Mouse (Mus musculus) midbrain, embryonic 15.5 days (tissue): ENCODE results near the gene Lmtk2. TPM values are rescaled to one million over a fixed set of nuclear protein-coding genes. Genes with fewer than 3 reads are reported as not detected.
A peak's percentile ranks its signal among the peaks of the same experiment; 100 is the strongest.

Source experiments
- ATAC-seq: fragments of 200-750 bp; cut with Nextera tagmentation; replicated peaks from 2 replicates; pipeline ENCODE4 v1.8.0; 2017; ENCODE audit warnings: moderate TSS enrichment
- H3K27ac ChIP-seq: fragments of 300-500 bp; sonication (generic); 2 replicates; pipeline ENCODE4 v1.5.1; 2015; ENCODE audit warnings: mild to moderate bottlenecking, inconsistent platforms
- H3K27me3 ChIP-seq: fragments of 300-500 bp; sonication (generic); replicated peaks from 2 replicates; pipeline ENCODE4 v1.6.1; 2015; ENCODE audit warnings: inconsistent platforms
- H3K36me3 ChIP-seq: fragments of 300-500 bp; sonication (generic); replicated peaks from 2 replicates; pipeline ENCODE4 v1.6.1; 2015; ENCODE audit warnings: inconsistent platforms
- H3K4me1 ChIP-seq: fragments of 300-500 bp; sonication (generic); 2 replicates; pipeline ENCODE4 v1.6.1; 2015; ENCODE audit warnings: inconsistent platforms
- H3K4me2 ChIP-seq: fragments of 300-500 bp; sonication (generic); 2 replicates; pipeline ENCODE4 v1.6.1; 2015; ENCODE audit warnings: inconsistent platforms, mild to moderate bottlenecking, moderate library complexity
- H3K4me3 ChIP-seq: fragments of 300-500 bp; sonication (generic); 2 replicates; pipeline ENCODE4 v1.5.1; 2015; ENCODE audit warnings: mild to moderate bottlenecking, inconsistent platforms
- H3K9ac ChIP-seq: fragments of 300-500 bp; sonication (generic); 2 replicates; pipeline ENCODE4 v1.6.1; 2015; ENCODE audit warnings: mild to moderate bottlenecking, inconsistent platforms
- H3K9me3 ChIP-seq: fragments of 300-500 bp; sonication (generic); 2 replicates; pipeline ENCODE4 v1.6.1; 2016; ENCODE audit warnings: inconsistent platforms
- WGBS: fragments of 180-500 bp; shearing (Covaris S2); methylation state at CpG from one replicate; pipeline ENCODE4 v1.1.7; 2015; ENCODE audit warnings: mixed read lengths; 5-methylcytosine and 5-hydroxymethylcytosine counted together
- polyA plus RNA-seq: library from polyadenylated mRNA; unstranded; fragments of >200 nt; fragmentation: Nextera tagmentation; extraction: Ambion mirVana; gene quantifications from 2 replicates; pipeline ENCODE4 v1.2.1, GENCODE M21; 2015

Lmtk2 gene
- polyA plus RNA-seq, 1 experiment from 2014 or later, result 10.4 TPM

GRCm38 (mm10) chr5:144204911-144205310 is 104.7 kb downstream of the Lmtk2 start:
- no peak overlapping the region for H3K9ac ChIP-seq
- no peak overlapping the region for H3K27ac ChIP-seq
- WGBS, result 53% methylated on average over 10 of the region's 10 CpGs
- H3K4me1 ChIP-seq, result no peaks in the 10 kb centered on the region
- H3K4me3 ChIP-seq, result no peak overlapping the region
- H3K4me2 ChIP-seq, result no peak overlapping the region
- H3K36me3 ChIP-seq, result peaks cover 30% of the 10 kb centered on the region
- no peaks in the 10 kb centered on the region for H3K9me3 ChIP-seq
- no peaks in the 10 kb centered on the region for H3K27me3 ChIP-seq
- ATAC-seq, result no peak

DNA sequence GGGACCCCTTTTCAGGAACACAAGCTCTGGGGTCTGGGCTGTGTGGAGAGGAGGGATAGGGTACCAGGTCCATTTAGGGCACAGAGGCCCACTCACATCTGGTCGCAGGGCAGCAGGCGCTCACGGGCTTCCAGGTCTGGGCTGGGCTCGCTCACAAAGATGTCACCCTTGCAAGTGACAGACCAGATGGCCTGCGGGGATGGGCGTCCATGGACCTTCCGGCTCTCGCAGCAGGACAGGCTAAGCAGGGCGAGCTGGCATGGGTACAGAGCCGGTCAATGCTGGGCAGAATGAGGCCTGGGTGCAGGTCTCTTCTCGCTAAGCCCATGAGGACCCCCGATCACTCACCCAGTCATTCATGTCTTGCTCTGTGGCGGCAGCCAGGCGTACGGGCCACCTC is 105.8 kb downstream of the Lmtk2 start:
- Histone ChIP-seq H3K9ac (no peak overlapping the region), H3K4me3 (no peak overlapping the region), H3K36me3 (peaks cover 37% of the 10 kb centered on the region), H3K9me3 (no peaks in the 10 kb centered on the region), H3K4me1 (no peaks in the 10 kb centered on the region), H3K27me3 (no peaks in the 10 kb centered on the region), H3K27ac (no peak overlapping the region), H3K4me2 (no peak overlapping the region)
- no peak for ATAC-seq
- WGBS, result 95% methylated on average over 15 of the region's 15 CpGs

DNA sequence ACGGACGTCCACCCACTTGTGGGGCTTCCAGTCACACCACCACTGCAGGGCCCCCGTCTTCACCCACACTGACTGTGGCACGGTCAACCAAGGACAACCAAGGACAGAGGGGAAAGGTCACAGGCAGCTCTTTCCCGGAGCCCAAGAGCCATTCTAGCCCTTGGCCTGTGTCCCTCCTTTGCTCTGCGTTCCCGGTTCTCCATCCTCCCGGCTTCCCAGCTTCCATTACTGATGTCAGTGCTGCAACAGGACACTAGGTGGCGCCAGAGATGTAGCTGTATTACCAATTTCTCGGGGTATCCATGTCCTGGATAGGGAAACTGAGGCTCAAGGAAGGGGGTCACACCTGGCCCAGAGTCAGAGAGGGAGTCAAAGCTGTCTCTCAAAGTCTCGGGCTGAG is 107.2 kb downstream of the Lmtk2 start:
- Histone ChIP-seq H3K4me2 (no peak overlapping the region), H3K27me3 (no peaks in the 10 kb centered on the region), H3K9ac (no peak overlapping the region), H3K4me1 (no peaks in the 10 kb centered on the region), H3K27ac (no peak overlapping the region), H3K9me3 (no peaks in the 10 kb centered on the region), H3K36me3 (peaks cover 32% of the 10 kb centered on the region), H3K4me3 (no peak overlapping the region)
- ATAC-seq, result no peak; the same call in 1 of the 2 replicates
- WGBS, result 49% methylated on average over 11 of the region's 11 CpGs

DNA sequence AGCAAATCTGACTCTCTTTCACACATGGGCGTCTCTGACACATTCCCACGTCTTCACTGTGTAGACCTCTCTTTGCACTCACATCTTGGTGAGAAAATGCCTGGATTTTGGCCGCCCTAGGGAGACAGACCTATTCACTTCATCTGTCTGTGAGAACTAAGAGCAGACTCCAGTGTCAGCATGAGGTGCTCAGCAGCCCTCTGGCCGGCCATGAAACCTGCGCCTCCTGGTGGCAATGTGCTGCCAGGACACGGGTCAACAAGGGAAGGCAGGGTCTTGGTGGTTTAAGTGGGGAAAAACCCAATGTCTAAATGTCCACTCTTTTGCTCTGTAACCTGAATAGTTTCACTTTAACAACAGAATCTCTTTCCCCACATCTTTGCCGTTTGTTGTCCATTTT is 114.2 kb downstream of the Lmtk2 start:
- Histone ChIP-seq H3K27me3 (no peaks in the 10 kb centered on the region), H3K36me3 (peaks cover 30% of the 10 kb centered on the region), H3K4me1 (no peaks in the 10 kb centered on the region), H3K27ac (no peak overlapping the region), H3K4me2 (no peak overlapping the region), H3K4me3 (no peak overlapping the region), H3K9me3 (no peaks in the 10 kb centered on the region), H3K9ac (no peak overlapping the region)
- 30% methylated on average over 7 of the region's 7 CpGs for WGBS
- ATAC-seq, result no peak

DNA sequence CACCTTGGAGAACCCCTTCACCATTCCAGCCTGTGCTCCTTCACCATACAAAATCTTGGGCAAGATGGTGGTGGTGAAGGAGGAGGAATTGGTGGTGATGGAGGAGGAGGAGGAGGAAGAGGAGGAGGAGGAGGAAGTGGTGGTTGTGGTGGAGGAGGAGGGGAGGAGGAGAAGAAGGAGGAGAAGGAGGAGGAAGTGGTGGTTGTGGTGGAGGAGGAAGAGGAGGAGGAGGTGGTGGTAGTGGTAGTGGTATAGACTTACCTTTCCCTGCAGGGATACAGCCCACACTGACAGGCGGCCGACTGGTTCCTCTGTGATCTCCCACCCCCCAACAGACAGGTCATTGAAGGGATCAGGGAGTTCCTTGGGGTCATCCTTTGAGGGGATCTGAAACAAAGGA is 115.8 kb downstream of the Lmtk2 start:
- no peaks in the 10 kb centered on the region for H3K9me3 ChIP-seq
- H3K4me2 ChIP-seq, result no peak overlapping the region
- H3K36me3 ChIP-seq, result peaks cover 21% of the 10 kb centered on the region
- 91% methylated on average over 2 of the region's 2 CpGs for WGBS
- no peaks in the 10 kb centered on the region for H3K27me3 ChIP-seq
- ATAC-seq, result no peak
- no peaks in the 10 kb centered on the region for H3K4me1 ChIP-seq
- no peak overlapping the region for H3K27ac ChIP-seq
- no peak overlapping the region for H3K9ac ChIP-seq
- no peak overlapping the region for H3K4me3 ChIP-seq

DNA sequence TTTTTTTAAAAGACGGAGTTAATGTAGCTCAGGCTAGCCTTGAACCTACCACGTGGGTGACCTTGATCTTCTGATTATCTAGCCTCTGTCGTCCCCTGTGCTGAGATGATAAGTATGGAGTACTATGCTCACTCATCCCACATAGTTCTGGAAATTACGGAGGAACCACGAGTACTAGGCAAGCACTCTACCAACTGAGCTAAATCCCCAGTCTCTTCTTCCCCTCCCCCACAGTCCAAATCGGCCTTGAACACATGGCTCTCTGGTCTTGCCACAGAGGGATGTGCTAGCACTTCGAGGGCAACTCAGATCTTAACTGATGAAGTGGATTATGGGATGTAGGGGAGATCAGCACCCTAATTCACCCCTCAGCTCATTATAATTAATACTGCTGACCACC is 117.8 kb downstream of the Lmtk2 start:
- no peak overlapping the region for H3K9ac ChIP-seq
- peaks cover 19% of the 10 kb centered on the region for H3K4me1 ChIP-seq
- no peaks in the 10 kb centered on the region for H3K27me3 ChIP-seq
- no peak overlapping the region for H3K4me3 ChIP-seq
- WGBS, result 91% methylated on average over 7 of the region's 7 CpGs
- H3K36me3 ChIP-seq, result peaks cover 16% of the 10 kb centered on the region
- H3K9me3 ChIP-seq, result no peaks in the 10 kb centered on the region
- ATAC-seq, result no peak
- H3K4me2 ChIP-seq, result no peak overlapping the region
- no peak overlapping the region for H3K27ac ChIP-seq

- no peak for ATAC-seq
- 77% methylated on average over 12 of the region's 12 CpGs for WGBS
- Histone ChIP-seq H3K27me3 (no peaks in the 10 kb centered on the region), H3K4me2 (no peak overlapping the region), H3K27ac (no peak overlapping the region), H3K9ac (no peak overlapping the region), H3K9me3 (no peaks in the 10 kb centered on the region), H3K4me3 (no peak overlapping the region), H3K36me3 (peaks cover 6% of the 10 kb centered on the region; the same call in 1 of the 2 replicates), H3K4me1 (peaks cover 23% of the 10 kb centered on the region)
Observed at GRCm38 (mm10) chr5:144219306-144219705, 119.1 kb downstream of the Lmtk2 start.

DNA sequence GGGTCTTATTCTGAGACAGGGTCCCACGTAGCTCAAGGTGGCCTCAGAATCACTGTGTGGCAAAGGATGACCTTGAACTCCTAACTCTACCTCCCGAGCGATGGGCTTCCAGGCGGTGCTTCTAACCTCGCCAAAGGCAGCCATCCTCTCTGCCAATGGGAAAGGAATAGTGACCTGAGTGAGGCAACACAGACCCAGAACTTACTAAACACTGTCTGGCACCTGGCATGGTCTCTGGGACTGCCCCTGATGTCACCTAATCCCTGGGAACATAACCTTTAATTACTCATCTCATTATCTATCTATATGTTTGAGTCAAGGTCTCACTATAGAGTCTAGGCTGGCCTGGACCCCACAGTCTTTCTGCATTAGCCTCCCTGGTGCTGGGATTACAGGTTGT is 119.7 kb downstream of the Lmtk2 start:
- no peak overlapping the region for H3K9ac ChIP-seq
- 90% methylated on average over 5 of the region's 5 CpGs for WGBS
- H3K27ac ChIP-seq, result no peak overlapping the region
- no peak overlapping the region for H3K4me3 ChIP-seq
- no peaks in the 10 kb centered on the region for H3K27me3 ChIP-seq
- peaks cover 26% of the 10 kb centered on the region for H3K4me1 ChIP-seq
- no peaks in the 10 kb centered on the region for H3K9me3 ChIP-seq
- peaks cover 4% of the 10 kb centered on the region; the same call in 1 of the 2 replicates for H3K36me3 ChIP-seq
- no peak overlapping the region for H3K4me2 ChIP-seq
- no peak for ATAC-seq

- ATAC-seq, result no peak
- H3K27ac ChIP-seq, result no peak overlapping the region
- no peaks in the 10 kb centered on the region for H3K27me3 ChIP-seq
- no peak overlapping the region for H3K4me3 ChIP-seq
- 80% methylated on average over 4 of the region's 4 CpGs for WGBS
- peaks cover 26% of the 10 kb centered on the region for H3K4me1 ChIP-seq
- no peak overlapping the region for H3K9ac ChIP-seq
- H3K9me3 ChIP-seq, result no peaks in the 10 kb centered on the region
- no peak overlapping the region for H3K4me2 ChIP-seq
- peaks cover 1% of the 10 kb centered on the region; the same call in 1 of the 2 replicates for H3K36me3 ChIP-seq
Observed at GRCm38 (mm10) chr5:144221305-144221704, 121.1 kb downstream of the Lmtk2 start.

GRCm38 (mm10) chr5:144222811-144223502 is 122.7 kb downstream of the Lmtk2 start:
- peak; percentile 27 for ATAC-seq
- 4% methylated on average over 25 of the region's 25 CpGs for WGBS
- H3K27me3 ChIP-seq, result no peaks in the 10 kb centered on the region
- peaks cover 26% of the 10 kb centered on the region for H3K4me1 ChIP-seq
- peak overlapping the region; percentile 89 for H3K4me2 ChIP-seq
- H3K4me3 ChIP-seq, result peak overlapping the region; percentile 71
- H3K9ac ChIP-seq, result peak overlapping the region; percentile 74
- peak overlapping the region; percentile 71 for H3K27ac ChIP-seq
- H3K9me3 ChIP-seq, result no peaks in the 10 kb centered on the region
- no peaks in the 10 kb centered on the region for H3K36me3 ChIP-seq

- H3K9me3 ChIP-seq, result no peaks in the 10 kb centered on the region
- peak; percentile 97 for ATAC-seq
- peak within 1 kb of the TSS; percentile 74 for H3K9ac ChIP-seq
- no peaks in the 10 kb centered on the region for H3K36me3 ChIP-seq
- H3K4me1 ChIP-seq, result peaks cover 26% of the 10 kb centered on the region
- peak within 1 kb of the TSS; percentile 89 for H3K4me2 ChIP-seq
- peak within 1 kb of the TSS; percentile 86 for H3K27ac ChIP-seq
- WGBS, result 0% methylated on average over 35 of the region's 37 CpGs
- H3K27me3 ChIP-seq, result no peaks in the 10 kb centered on the region
- H3K4me3 ChIP-seq, result peak within 1 kb of the TSS; percentile 71
Observed at GRCm38 (mm10) chr5:144223503-144223862, 123.2 kb downstream of the Lmtk2 start, which contains the start of gene Tecpr1. Gene Tecpr1, minus strand, starts transcription at chr5:144223615.

DNA sequence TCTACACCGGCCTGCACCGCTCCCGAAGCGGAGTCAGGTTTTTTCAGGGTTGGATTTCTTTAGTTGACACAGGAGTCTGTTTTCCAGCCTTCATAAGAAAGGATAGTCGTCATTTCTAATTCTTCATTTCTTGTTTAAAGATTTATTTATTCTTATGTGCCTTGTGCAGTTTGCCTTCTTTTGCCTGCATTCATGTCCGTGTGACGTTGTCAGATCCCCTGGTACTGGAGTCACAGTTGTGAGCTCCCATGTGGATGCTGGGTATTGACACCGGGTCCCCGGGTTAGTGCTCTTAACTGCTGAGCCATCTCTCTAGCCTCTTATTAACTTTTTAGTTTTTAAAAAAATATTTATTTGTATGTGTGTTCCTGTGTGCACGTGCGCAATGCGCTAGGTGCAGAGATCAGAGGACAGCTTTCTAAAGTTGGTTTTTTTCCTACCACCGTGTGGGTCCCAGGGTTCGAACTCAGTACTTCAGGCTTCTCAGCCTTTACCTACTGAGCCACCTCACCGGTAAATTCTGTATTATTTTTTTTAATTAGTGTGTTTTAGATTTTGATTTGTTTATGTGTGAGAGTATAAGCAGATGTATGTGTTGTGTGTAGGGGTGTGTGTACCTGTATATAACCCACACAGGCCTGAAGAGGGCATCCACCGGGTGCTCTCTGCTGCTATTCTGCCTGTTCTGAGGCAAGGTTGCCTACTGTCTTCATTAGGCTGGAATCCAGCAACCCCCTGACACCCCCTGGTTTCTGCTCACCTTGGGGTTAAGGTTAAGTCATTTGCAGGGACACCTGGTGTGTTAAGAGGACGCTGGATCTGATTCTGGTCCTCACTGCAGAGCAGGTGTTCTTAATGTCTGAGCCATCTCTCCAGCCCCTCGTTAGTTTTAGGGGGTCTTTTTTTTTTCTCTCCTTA is 123.9 kb downstream of the Lmtk2 start:
- Histone ChIP-seq H3K9me3 (no peaks in the 10 kb centered on the region), H3K36me3 (no peaks in the 10 kb centered on the region), H3K27me3 (no peaks in the 10 kb centered on the region), H3K4me3 (peak overlapping the region; percentile 71), H3K27ac (peak overlapping the region; percentile 86), H3K4me2 (peak overlapping the region; percentile 89), H3K4me1 (peaks cover 26% of the 10 kb centered on the region), H3K9ac (peak overlapping the region; percentile 74)
- peak; percentile 55 for ATAC-seq
- 23% methylated on average over 18 of the region's 18 CpGs for WGBS
